Mouse (Mus musculus): Measurements from ENCODE around the gene Ptrh1. TPM values are rescaled to one million over a fixed set of nuclear protein-coding genes. Genes with fewer than 3 reads are reported as not detected.

Gene Ptrh1
- polyA plus RNA-seq, 1 experiment from 2014 or later: 1.1 TPM

DNA sequence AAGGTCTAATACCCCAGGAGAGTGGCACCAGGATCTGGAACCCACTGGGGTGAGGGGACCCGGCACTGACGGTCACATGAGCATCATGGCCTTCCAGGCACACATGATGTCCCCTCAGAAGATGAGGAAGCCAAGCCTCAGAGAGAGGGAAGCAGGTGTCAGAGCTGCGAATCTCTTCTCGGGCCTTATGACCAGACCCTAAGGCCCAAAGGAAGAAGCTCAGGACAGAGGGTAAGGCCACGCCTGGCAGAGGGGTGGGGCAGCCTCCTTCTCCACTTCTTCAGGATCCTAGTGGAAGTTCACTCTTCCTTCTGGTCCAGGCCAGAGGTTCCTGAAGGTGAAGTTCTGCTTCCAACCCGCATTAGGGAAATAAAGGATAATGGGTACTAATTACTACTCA, 42.9 kb upstream of the Ptrh1 start:
- WGBS (ENCODE audit: insufficient replicate concordance): 75% methylated on average over 6 of the region's 6 CpGs
- Histone ChIP-seq H3K9ac (replicated peaks) (no peak overlapping the region), H3K27me3 (ENCODE audit: insufficient read depth, low read length) (no peaks in the 10 kb centered on the region), H3K27ac (ENCODE audit: low read depth) (peak overlapping the region; percentile 12; the same call in 1 of the 2 replicates), H3K9me3 (ENCODE audit: low read length) (no peaks in the 10 kb centered on the region), H3K4me3 (ENCODE audit: low read depth, low read length) (no peak overlapping the region), H3K4me2 (ENCODE audit: low read depth, low read length) (no peak overlapping the region), H3K36me3 (replicated peaks; ENCODE audit: insufficient read depth, low read length) (peaks cover 5% of the 10 kb centered on the region; the same call in 1 of the 2 replicates), H3K4me1 (ENCODE audit: insufficient read depth) (no peaks in the 10 kb centered on the region; the same call in none of the 2 replicates)
- no peak for DNase-seq
- ATAC-seq: no peak
- no peak for TF ChIP-seq CTCF (IDR thresholded peaks at IDR 0.05; ENCODE audit: low read depth)
- no peak for TF ChIP-seq EP300 (IDR thresholded peaks at IDR 0.05; ENCODE audit: low read depth)

GRCm38 (mm10) chr2:32734480-32734879, 41.1 kb upstream of the Ptrh1 start:
- Histone ChIP-seq H3K27ac (ENCODE audit: low read depth) (peak overlapping the region; percentile 51), H3K27me3 (ENCODE audit: insufficient read depth, low read length) (no peaks in the 10 kb centered on the region), H3K4me3 (ENCODE audit: low read depth, low read length) (no peak overlapping the region), H3K36me3 (replicated peaks; ENCODE audit: insufficient read depth, low read length) (peaks cover 8% of the 10 kb centered on the region; the same call in 1 of the 2 replicates), H3K4me2 (ENCODE audit: low read depth, low read length) (no peak overlapping the region; the same call in 1 of the 2 replicates), H3K4me1 (ENCODE audit: insufficient read depth) (no peaks in the 10 kb centered on the region; the same call in 1 of the 2 replicates), H3K9ac (replicated peaks) (no peak overlapping the region), H3K9me3 (ENCODE audit: low read length) (no peaks in the 10 kb centered on the region)
- DNase-seq (no peak), ATAC-seq (peak; percentile 19; the same call in 1 of the 2 replicates)
- TF ChIP-seq EP300 (IDR thresholded peaks at IDR 0.05; ENCODE audit: low read depth) (no peak), CTCF (IDR thresholded peaks at IDR 0.05; ENCODE audit: low read depth) (no peak)
- WGBS (ENCODE audit: insufficient replicate concordance): 52% methylated on average over 4 of the region's 4 CpGs

GRCm38 (mm10) chr2:32734933-32735332, 40.7 kb upstream of the Ptrh1 start:
- H3K4me2 ChIP-seq (ENCODE audit: low read depth, low read length): no peak overlapping the region
- no peaks in the 10 kb centered on the region for H3K9me3 ChIP-seq (ENCODE audit: low read length)
- H3K36me3 ChIP-seq (replicated peaks; ENCODE audit: insufficient read depth, low read length): peaks cover 8% of the 10 kb centered on the region; the same call in 1 of the 2 replicates
- no peaks in the 10 kb centered on the region for H3K27me3 ChIP-seq (ENCODE audit: insufficient read depth, low read length)
- no peaks in the 10 kb centered on the region; the same call in 1 of the 2 replicates for H3K4me1 ChIP-seq (ENCODE audit: insufficient read depth)
- ATAC-seq (peak; percentile 69), DNase-seq (no peak)
- no peak; the same call in 1 of the 2 replicates for TF ChIP-seq EP300 (IDR thresholded peaks at IDR 0.05; ENCODE audit: low read depth)
- TF ChIP-seq CTCF (IDR thresholded peaks at IDR 0.05; ENCODE audit: low read depth): no peak
- WGBS (ENCODE audit: insufficient replicate concordance): 64% methylated on average over 4 of the region's 4 CpGs
- H3K4me3 ChIP-seq (ENCODE audit: low read depth, low read length): no peak overlapping the region
- H3K27ac ChIP-seq (ENCODE audit: low read depth): peak overlapping the region; percentile 51
- H3K9ac ChIP-seq (replicated peaks): no peak overlapping the region

DNA sequence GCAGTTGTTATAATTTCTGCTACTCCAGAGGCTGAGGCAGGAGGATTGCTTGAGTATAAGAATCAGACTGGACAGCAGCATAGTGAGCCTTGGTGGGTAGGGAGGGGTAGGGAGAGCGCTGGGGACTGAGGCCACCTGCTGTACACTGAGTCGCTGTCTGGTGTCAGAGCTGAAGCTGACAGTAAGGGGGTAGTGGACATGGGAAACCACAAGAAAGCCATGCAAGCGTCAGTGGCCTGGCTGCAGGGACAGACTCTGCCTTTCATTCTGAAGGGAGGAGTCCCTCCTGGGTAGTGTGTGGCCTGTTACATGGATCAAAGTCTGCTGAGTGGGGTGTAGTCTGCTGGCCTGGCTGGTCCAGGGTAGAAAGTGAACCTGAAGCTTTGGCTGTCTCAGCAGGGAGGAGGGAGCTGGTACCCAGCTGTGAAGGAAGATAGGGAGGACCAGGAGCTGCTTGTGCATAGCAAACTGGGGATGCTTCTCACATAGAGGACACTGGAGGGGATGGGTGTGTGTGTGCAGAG, 39.2 kb upstream of the Ptrh1 start:
- no peak overlapping the region for H3K4me3 ChIP-seq (ENCODE audit: low read depth, low read length)
- no peak overlapping the region for H3K27ac ChIP-seq (ENCODE audit: low read depth)
- no peaks in the 10 kb centered on the region for H3K9me3 ChIP-seq (ENCODE audit: low read length)
- peaks cover 8% of the 10 kb centered on the region; the same call in 1 of the 2 replicates for H3K36me3 ChIP-seq (replicated peaks; ENCODE audit: insufficient read depth, low read length)
- no peak overlapping the region for H3K4me2 ChIP-seq (ENCODE audit: low read depth, low read length)
- TF ChIP-seq CTCF (IDR thresholded peaks at IDR 0.05; ENCODE audit: low read depth) (no peak), EP300 (IDR thresholded peaks at IDR 0.05; ENCODE audit: low read depth) (no peak)
- 0 out of 2 replicates have a peak, but pooled peaks cover 3% of the 10 kb centered on the region for H3K4me1 ChIP-seq (ENCODE audit: insufficient read depth)
- ATAC-seq (no peak), DNase-seq (no peak)
- 55% methylated on average over 3 of the region's 3 CpGs for WGBS (ENCODE audit: insufficient replicate concordance)
- no peaks in the 10 kb centered on the region for H3K27me3 ChIP-seq (ENCODE audit: insufficient read depth, low read length)
- no peak overlapping the region for H3K9ac ChIP-seq (replicated peaks)

DNA sequence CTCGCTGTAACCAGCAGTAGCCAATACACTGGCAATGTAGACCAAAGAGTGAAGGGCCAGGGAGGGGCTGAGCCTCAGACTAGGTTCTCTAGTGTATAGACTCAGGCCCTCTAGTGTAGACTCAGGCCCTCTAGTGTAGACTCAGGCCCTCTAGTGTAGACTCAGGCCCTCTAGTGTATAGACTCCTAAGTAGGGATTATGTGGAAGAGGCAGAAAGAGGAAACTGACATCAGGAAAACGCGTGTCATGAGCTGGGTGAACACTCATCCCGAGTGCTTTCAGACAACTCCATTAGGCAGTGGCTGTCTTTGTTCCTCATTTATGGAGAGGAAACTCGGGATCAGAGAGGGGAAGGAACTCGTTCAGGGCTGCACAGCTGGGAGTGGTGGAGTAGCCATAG, 38.6 kb upstream of the Ptrh1 start:
- Histone ChIP-seq H3K27ac (ENCODE audit: low read depth) (no peak overlapping the region), H3K4me1 (ENCODE audit: insufficient read depth) (0 out of 2 replicates have a peak, but pooled peaks cover 8% of the 10 kb centered on the region), H3K4me2 (ENCODE audit: low read depth, low read length) (no peak overlapping the region), H3K9ac (replicated peaks) (no peak overlapping the region), H3K9me3 (ENCODE audit: low read length) (no peaks in the 10 kb centered on the region), H3K27me3 (ENCODE audit: insufficient read depth, low read length) (peaks cover 3% of the 10 kb centered on the region; the same call in 1 of the 2 replicates), H3K36me3 (replicated peaks; ENCODE audit: insufficient read depth, low read length) (peaks cover 8% of the 10 kb centered on the region; the same call in 1 of the 2 replicates), H3K4me3 (ENCODE audit: low read depth, low read length) (no peak overlapping the region)
- TF ChIP-seq CTCF (IDR thresholded peaks at IDR 0.05; ENCODE audit: low read depth): 0 out of 2 replicates have a peak, but pooled peaks have one; percentile 5
- TF ChIP-seq EP300 (IDR thresholded peaks at IDR 0.05; ENCODE audit: low read depth): no peak
- no peak for ATAC-seq
- 44% methylated on average over 6 of the region's 6 CpGs for WGBS (ENCODE audit: insufficient replicate concordance)
- DNase-seq: no peak

DNA sequence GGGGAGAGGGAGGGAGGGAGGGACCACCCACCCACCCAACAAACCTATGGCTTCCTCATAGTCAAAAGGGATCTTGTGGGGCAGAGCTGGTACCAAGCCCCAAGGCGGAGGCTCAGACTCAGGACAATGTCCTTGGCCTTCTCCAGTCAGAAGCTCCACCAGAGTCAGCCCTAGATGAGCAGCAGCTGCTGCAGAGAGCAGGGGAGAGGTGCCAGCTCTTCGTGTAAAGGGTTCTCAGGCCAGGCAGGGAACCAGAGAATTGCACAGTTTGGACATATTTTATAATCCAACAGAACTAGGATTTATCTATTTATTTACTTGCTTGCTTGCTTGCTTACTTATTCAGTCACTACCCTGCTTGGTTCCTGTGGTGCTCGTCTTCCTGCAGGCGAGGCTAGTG, 36.3 kb upstream of the Ptrh1 start:
- Histone ChIP-seq H3K27me3 (ENCODE audit: insufficient read depth, low read length) (peaks cover 6% of the 10 kb centered on the region; the same call in 1 of the 2 replicates), H3K9ac (replicated peaks) (no peak overlapping the region), H3K4me3 (ENCODE audit: low read depth, low read length) (no peak overlapping the region), H3K4me1 (ENCODE audit: insufficient read depth) (0 out of 2 replicates have a peak, but pooled peaks cover 8% of the 10 kb centered on the region), H3K9me3 (ENCODE audit: low read length) (no peaks in the 10 kb centered on the region), H3K27ac (ENCODE audit: low read depth) (no peak overlapping the region), H3K36me3 (replicated peaks; ENCODE audit: insufficient read depth, low read length) (peaks cover 8% of the 10 kb centered on the region), H3K4me2 (ENCODE audit: low read depth, low read length) (no peak overlapping the region)
- ATAC-seq (no peak), DNase-seq (no peak)
- WGBS (ENCODE audit: insufficient replicate concordance): 70% methylated on average over 4 of the region's 4 CpGs
- TF ChIP-seq EP300 (IDR thresholded peaks at IDR 0.05; ENCODE audit: low read depth) (no peak), CTCF (IDR thresholded peaks at IDR 0.05; ENCODE audit: low read depth) (no peak)
